In genomic region chr4:8987544-8988344, GRCm38 (mm10) we compare ENCODE assay signal across 13 mouse cellular contexts.
DNase-seq lines count a peak whose midpoint lies in the region; ATAC-seq lines count a peak whose summit lies in the region.
"Had no signal": no experiment of that assay in that cellular context is flagged by ENCODE, and none has a peak within 500 bp of the region (broad histone marks: within the 10 kb centered on the region; RNA-seq: fewer than 3 reads in every experiment).

No protein-coding gene starts in this region.

- no peaks in the 10 kb centered on the region for H3K9me3 ChIP-seq in forebrain, embryonic 10.5 days
- no peaks in the 10 kb centered on the region for H3K9me3 ChIP-seq in forebrain, embryonic 11.5 days (ENCODE audit: control insufficient read depth, low read length)
- no peaks in the 10 kb centered on the region for H3K9me3 ChIP-seq in liver, embryonic 11.5 days (ENCODE audit: control insufficient read depth, low read length)
- no peaks in the 10 kb centered on the region for H3K9me3 ChIP-seq in hindbrain, embryonic 14.5 days (ENCODE audit: control insufficient read depth, low read length)
- no peaks in the 10 kb centered on the region for H3K9me3 ChIP-seq in neural tube, embryonic 15.5 days (replicated peaks)

- H3K4me3 ChIP-seq in forebrain, embryonic 10.5 days, result no peak overlapping the region
- H3K4me3 ChIP-seq in forebrain, embryonic 11.5 days (ENCODE audit: low read depth, low read length), result no peak overlapping the region
- H3K4me3 ChIP-seq in liver, embryonic 11.5 days (ENCODE audit: low read depth, low read length), result no peak overlapping the region
- H3K4me3 ChIP-seq in hindbrain, embryonic 14.5 days (replicated peaks; ENCODE audit: low read length), result no peak overlapping the region
- no peak overlapping the region for H3K4me3 ChIP-seq in neural tube, embryonic 15.5 days (replicated peaks)

- no peak overlapping the region for H3K9ac ChIP-seq in forebrain, embryonic 11.5 days (ENCODE audit: low read length)
- H3K9ac ChIP-seq in liver, embryonic 11.5 days (ENCODE audit: low read depth, low read length), result no peak overlapping the region
- no peak overlapping the region for H3K9ac ChIP-seq in hindbrain, embryonic 14.5 days
- H3K9ac ChIP-seq in neural tube, embryonic 15.5 days (replicated peaks), result no peak overlapping the region

- H3K27ac ChIP-seq in forebrain, embryonic 10.5 days, result 0 out of 2 replicates have a peak overlapping the region, but pooled peaks have one; percentile 48
- H3K27ac ChIP-seq in forebrain, embryonic 11.5 days (ENCODE audit: low read depth, low read length), result no peak overlapping the region
- no peak overlapping the region for H3K27ac ChIP-seq in liver, embryonic 11.5 days (ENCODE audit: low read depth, low read length)
- no peak overlapping the region for H3K27ac ChIP-seq in hindbrain, embryonic 14.5 days
- no peak overlapping the region for H3K27ac ChIP-seq in neural tube, embryonic 15.5 days (replicated peaks)

- H3K27me3 ChIP-seq in forebrain, embryonic 10.5 days (ENCODE audit: poor library complexity, severe bottlenecking), result no peaks in the 10 kb centered on the region
- H3K27me3 ChIP-seq in forebrain, embryonic 11.5 days (ENCODE audit: control insufficient read depth, insufficient read depth, low read length), result no peaks in the 10 kb centered on the region
- H3K27me3 ChIP-seq in liver, embryonic 11.5 days (replicated peaks; ENCODE audit: control insufficient read depth, insufficient read depth, low read length), result no peaks in the 10 kb centered on the region
- H3K27me3 ChIP-seq in hindbrain, embryonic 14.5 days (ENCODE audit: control insufficient read depth, insufficient read depth, low read length), result no peaks in the 10 kb centered on the region
- 0 out of 2 replicates have a peak, but pooled peaks cover 5% of the 10 kb centered on the region for H3K27me3 ChIP-seq in neural tube, embryonic 15.5 days (replicated peaks)

- peaks cover 59% of the 10 kb centered on the region for H3K4me1 ChIP-seq in forebrain, embryonic 10.5 days
- peaks cover 13% of the 10 kb centered on the region; the same call in 1 of the 2 replicates for H3K4me1 ChIP-seq in forebrain, embryonic 11.5 days (replicated peaks; ENCODE audit: control insufficient read depth, insufficient read depth, low read length)
- H3K4me1 ChIP-seq in liver, embryonic 11.5 days (replicated peaks; ENCODE audit: control insufficient read depth, insufficient read depth, low read length), result peaks cover 12% of the 10 kb centered on the region; the same call in 1 of the 2 replicates
- peaks cover 18% of the 10 kb centered on the region for H3K4me1 ChIP-seq in hindbrain, embryonic 14.5 days (replicated peaks; ENCODE audit: control insufficient read depth, insufficient read depth, low read length)
- peaks cover 30% of the 10 kb centered on the region for H3K4me1 ChIP-seq in neural tube, embryonic 15.5 days

- no peak overlapping the region for H3K4me2 ChIP-seq in forebrain, embryonic 11.5 days (ENCODE audit: low read depth, low read length, severe bottlenecking)
- H3K4me2 ChIP-seq in liver, embryonic 11.5 days, result peak overlapping the region; percentile 8; the same call in 1 of the 2 replicates
- H3K4me2 ChIP-seq in hindbrain, embryonic 14.5 days (replicated peaks), result no peak overlapping the region
- no peak overlapping the region for H3K4me2 ChIP-seq in neural tube, embryonic 15.5 days

- H3K36me3 ChIP-seq in forebrain, embryonic 10.5 days (replicated peaks), result no peaks in the 10 kb centered on the region
- H3K36me3 ChIP-seq in forebrain, embryonic 11.5 days (ENCODE audit: control insufficient read depth, insufficient read depth, low read length), result no peaks in the 10 kb centered on the region
- no peaks in the 10 kb centered on the region for H3K36me3 ChIP-seq in liver, embryonic 11.5 days (ENCODE audit: control insufficient read depth, insufficient read depth, low read length)
- H3K36me3 ChIP-seq in hindbrain, embryonic 14.5 days (replicated peaks; ENCODE audit: control insufficient read depth, insufficient read depth), result no peaks in the 10 kb centered on the region
- H3K36me3 ChIP-seq in neural tube, embryonic 15.5 days, result no peaks in the 10 kb centered on the region

- ATAC-seq in forebrain, embryonic 11.5 days (replicated peaks; ENCODE audit: low FRiP score), result no peak
- ATAC-seq in liver, embryonic 11.5 days (replicated peaks; ENCODE audit: low FRiP score), result no peak
- ATAC-seq in hindbrain, embryonic 14.5 days (ENCODE audit: low FRiP score), result peak; percentile 38; the same call in 1 of the 2 replicates
- ATAC-seq in neural tube, embryonic 15.5 days (ENCODE audit: low FRiP score), result peak; percentile 27; the same call in 1 of the 2 replicates

- 59% methylated on average over 10 of the region's 10 CpGs for WGBS in forebrain, embryonic 10.5 days
- 62% methylated on average over 10 of the region's 10 CpGs for WGBS in forebrain, embryonic 11.5 days
- WGBS in liver, embryonic 11.5 days, result 62% methylated on average over 10 of the region's 10 CpGs
- WGBS in hindbrain, embryonic 14.5 days, result 34% methylated on average over 10 of the region's 10 CpGs
- 22% methylated on average over 10 of the region's 10 CpGs for WGBS in neural tube, embryonic 15.5 days

- DNase-seq in forebrain, embryonic 10.5 days (ENCODE audit: extremely low spot score, low spot score), result no peak
- DNase-seq in forebrain, embryonic 11.5 days (ENCODE audit: low spot score), result no peak
- DNase-seq in liver, embryonic 11.5 days (ENCODE audit: low spot score), result no peak
- DNase-seq in liver, result no peak
- DNase-seq in hindbrain, embryonic 14.5 days (ENCODE audit: low spot score), result no peak
- no peak for DNase-seq in natural killer cell, adult 2 months (ENCODE audit: low spot score in 2 of 2)
- DNase-seq in right cerebral cortex, postnatal 25 days, result no peak
- DNase-seq: adrenal gland, adult 8-10 months; cerebellum, adult 8-10 months; heart, adult 11 months; midbrain, embryonic 14.5 days; thymus, postnatal 25 days had no signal

Comparison
In these comparisons a context has a peak if more than half of its experiments do, and no peak if none do; other contexts are left out.
1. ATAC-seq: peak in hindbrain, embryonic 14.5 days (single experiment) and neural tube, embryonic 15.5 days (single experiment); none in forebrain, embryonic 11.5 days (single experiment) and liver, embryonic 11.5 days (single experiment).